Mouse (Mus musculus) left cerebral cortex, postnatal 14 days (tissue): ENCODE measurements around the gene Tmem63a. TPM values are rescaled to one million over a fixed set of nuclear protein-coding genes. Genes with fewer than 3 reads are reported as not detected.

Experiments
- DNase-seq, 2 experiments: peaks; one replicate each; pipeline ENCODE4 v3.0.0; 2021 to 2022; ENCODE audit warnings: low spot score in 2 of 2, mixed read lengths in 1 of 2
- intact Hi-C: fragments of 180-260 bp; cut with DNase I; formaldehyde crosslinking; loops from one replicate; pipeline ENCODE4 v1.15.1; 2025
- total RNA-seq, 2 experiments: library from RNA; stranded (reverse); gene quantifications; 2 replicates each; pipeline ENCODE4 v1.2.3; 2021

Tmem63a gene
- total RNA-seq, 2 experiments from 2014 or later, result 8.8 to 9.3 TPM

- intact Hi-C loops, result no loop called here
- no peak for DNase-seq
Observed at GRCm38 (mm10) chr1:181000501-181001092, 58.5 kb downstream of the Tmem63a start.

- intact Hi-C loops, result no loop called here
- no peak for DNase-seq
Observed at GRCm38 (mm10) chr1:181001217-181001616, 59.1 kb downstream of the Tmem63a start.

GRCm38 (mm10) chr1:181001621-181002020 lies 59.5 kb downstream of the Tmem63a start:
- intact Hi-C loops, result no loop called here
- no peak for DNase-seq

GRCm38 (mm10) chr1:181003790-181004189 lies 61.6 kb downstream of the Tmem63a start:
- intact Hi-C loops, result no loop called here
- DNase-seq, result no peak

- DNase-seq, result no peak
- intact Hi-C loops, result no loop called here
Observed at GRCm38 (mm10) chr1:181005331-181005730, 63.2 kb downstream of the Tmem63a start.

- DNase-seq, result no peak
- intact Hi-C loops, result no loop called here
Observed at GRCm38 (mm10) chr1:181007831-181008230, 65.7 kb downstream of the Tmem63a start.

- no peak for DNase-seq
- intact Hi-C loops, result no loop called here
Observed at GRCm38 (mm10) chr1:181008266-181008665, 66.1 kb downstream of the Tmem63a start.

GRCm38 (mm10) chr1:181009011-181009590 lies 67.0 kb downstream of the Tmem63a start:
- no peak for DNase-seq
- intact Hi-C loops, result no loop called here

- DNase-seq, result no peak
- intact Hi-C loops, result no loop called here
Observed at GRCm38 (mm10) chr1:181009754-181010153, 67.6 kb downstream of the Tmem63a start.

GRCm38 (mm10) chr1:181010171-181010932 lies 68.2 kb downstream of the Tmem63a start:
- intact Hi-C loops, result no loop called here
- DNase-seq, result no peak

GRCm38 (mm10) chr1:181011601-181012000 lies 69.5 kb downstream of the Tmem63a start:
- DNase-seq, result no peak
- intact Hi-C loops, result no loop called here

GRCm38 (mm10) chr1:181012416-181012815 lies 70.3 kb downstream of the Tmem63a start:
- no peak for DNase-seq
- intact Hi-C loops, result no loop called here

- intact Hi-C loops, result no loop called here
- no peak for DNase-seq
Observed at GRCm38 (mm10) chr1:181013446-181013845, 71.3 kb downstream of the Tmem63a start.

- DNase-seq, result no peak
- intact Hi-C loops, result no loop called here
Observed at GRCm38 (mm10) chr1:181014731-181015500, 72.8 kb downstream of the Tmem63a start.

- DNase-seq, result peak; percentile 14 to 39
- intact Hi-C loops, result no loop called here
Observed at GRCm38 (mm10) chr1:181015558-181015957, 73.4 kb downstream of the Tmem63a start.

GRCm38 (mm10) chr1:181016045-181016444 lies 73.9 kb downstream of the Tmem63a start:
- intact Hi-C loops, result no loop called here
- no peak for DNase-seq

- intact Hi-C loops, result no loop called here
- peak; percentile 67 to 93 for DNase-seq
Observed at GRCm38 (mm10) chr1:181016532-181017131, 74.5 kb downstream of the Tmem63a start.

- intact Hi-C loops, result no loop called here
Observed at GRCm38 (mm10) chr1:181017212-181017711, 75.1 kb downstream of the Tmem63a start.

GRCm38 (mm10) chr1:181017890-181018420 lies 75.8 kb downstream of the Tmem63a start:
- DNase-seq, result no peak
- intact Hi-C loops, result no loop called here

More at GRCm38 (mm10) chr1:181017212-181017711, 75.1 kb downstream of the Tmem63a start:
- peak; percentile 71 to 73 for DNase-seq
